Mouse (Mus musculus) lung, adult 2 months (tissue): ENCODE data around the gene Chrnd.

ENCODE experiments used
- CTCF ChIP-seq: fragments of 200-500 bp; IDR thresholded peaks from 2 replicates; pipeline ENCODE4 v1.5.1; 2011; ENCODE audit warnings: mild to moderate bottlenecking, low read length, control low read depth; ENCODE audit not compliant: insufficient read depth
- POLR2A ChIP-seq: fragments of 200-500 bp; IDR thresholded peaks from 2 replicates; pipeline ENCODE4 v1.6.1; 2011; ENCODE audit warnings: low read depth, mild to moderate bottlenecking, control low read depth, low read length, borderline replicate concordance; ENCODE audit errors: extremely low read depth

GRCm38 (mm10) chr1:87211431-87211830 lies 21.0 kb downstream of the Chrnd start:
- TF ChIP-seq CTCF (no peak), POLR2A (no peak)
